Mouse (Mus musculus) adrenal gland, adult 2 months (tissue): ENCODE results near the gene Dcaf10. TPM values are rescaled to one million over a fixed set of nuclear protein-coding genes. Genes with fewer than 3 reads are reported as not detected.
"Not testable (repeated sequence)": the region's sequence is repeated elsewhere in the genome, so short reads cannot be mapped to it uniquely, and the experiment has no call there.

Experiments
- DNase-seq: peaks from one replicate; pipeline ENCODE4 v3.0.0; 2021
- polyA plus RNA-seq: library from polyadenylated mRNA; depleted of rRNA; stranded (reverse); fragments of >200 nt; gene quantifications from 2 replicates; pipeline ENCODE4 v1.2.3, GENCODE M21; 2012
- total RNA-seq, 2 experiments: library from RNA; stranded (reverse); gene quantifications; 2 replicates each; pipeline ENCODE4 v1.2.3; 2021

Dcaf10 gene
- total and polyA plus RNA-seq, 3 experiments: 22.8 to 53.9 (median 24.5) TPM

DNA sequence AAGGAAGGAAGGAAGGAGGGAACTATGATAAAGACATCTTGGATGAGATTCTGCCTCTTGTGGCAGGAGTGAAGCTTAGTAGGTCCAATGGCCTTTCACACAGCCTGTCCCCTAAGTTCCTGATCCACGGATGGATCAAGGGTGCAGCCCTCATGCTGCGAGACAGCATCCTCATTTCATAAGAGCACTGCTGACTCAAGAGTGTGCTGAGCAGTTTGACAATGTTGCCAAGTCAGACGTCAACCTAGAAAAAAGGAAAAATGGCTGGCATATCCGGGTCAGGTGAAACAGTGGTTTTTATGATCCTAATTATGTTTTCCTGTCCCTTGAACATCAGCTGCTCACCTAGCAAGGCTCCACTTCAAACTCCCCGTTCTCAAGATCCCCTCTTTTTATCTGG lies 51.8 kb downstream of the Dcaf10 start:
- no peak for DNase-seq

DNA sequence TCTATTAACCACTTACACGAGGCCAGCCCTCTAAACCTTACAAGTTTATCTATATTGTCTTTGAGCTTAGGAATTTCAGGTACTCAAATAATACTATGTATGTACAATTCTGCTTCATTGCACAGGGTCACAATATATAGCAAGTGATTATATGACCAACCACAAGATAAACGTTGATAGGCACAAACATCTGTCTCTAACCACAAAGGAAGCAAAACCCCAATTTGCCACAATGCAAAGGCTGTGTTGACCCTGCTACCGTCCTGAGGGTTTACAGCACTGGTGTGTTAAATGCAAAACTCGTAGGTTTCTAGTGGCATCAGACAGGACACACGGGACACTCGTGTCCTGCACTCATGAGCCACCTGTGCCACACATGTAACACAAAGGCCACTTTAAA lies 54.3 kb downstream of the Dcaf10 start:
- not testable (repeated sequence) for DNase-seq

DNA sequence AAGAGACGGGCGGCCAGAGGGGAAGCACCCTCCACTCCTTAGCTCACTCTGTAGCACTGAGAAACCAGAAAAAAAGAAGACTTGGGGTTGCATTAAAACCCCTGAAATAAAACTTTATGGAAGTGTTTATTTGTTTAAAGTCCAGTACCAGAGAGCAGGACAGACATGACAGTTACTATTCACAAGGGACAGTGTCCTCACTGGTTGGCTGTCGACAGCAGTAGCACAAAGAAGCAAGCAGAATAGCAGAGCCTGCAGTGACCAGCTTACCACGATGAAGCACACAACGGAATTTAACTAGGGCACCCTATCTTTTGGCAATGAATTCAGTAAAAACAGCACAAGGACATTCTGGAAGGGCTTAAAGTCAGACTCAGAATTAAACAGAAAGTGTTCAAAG lies 56.4 kb downstream of the Dcaf10 start:
- DNase-seq: not testable (repeated sequence)

DNA sequence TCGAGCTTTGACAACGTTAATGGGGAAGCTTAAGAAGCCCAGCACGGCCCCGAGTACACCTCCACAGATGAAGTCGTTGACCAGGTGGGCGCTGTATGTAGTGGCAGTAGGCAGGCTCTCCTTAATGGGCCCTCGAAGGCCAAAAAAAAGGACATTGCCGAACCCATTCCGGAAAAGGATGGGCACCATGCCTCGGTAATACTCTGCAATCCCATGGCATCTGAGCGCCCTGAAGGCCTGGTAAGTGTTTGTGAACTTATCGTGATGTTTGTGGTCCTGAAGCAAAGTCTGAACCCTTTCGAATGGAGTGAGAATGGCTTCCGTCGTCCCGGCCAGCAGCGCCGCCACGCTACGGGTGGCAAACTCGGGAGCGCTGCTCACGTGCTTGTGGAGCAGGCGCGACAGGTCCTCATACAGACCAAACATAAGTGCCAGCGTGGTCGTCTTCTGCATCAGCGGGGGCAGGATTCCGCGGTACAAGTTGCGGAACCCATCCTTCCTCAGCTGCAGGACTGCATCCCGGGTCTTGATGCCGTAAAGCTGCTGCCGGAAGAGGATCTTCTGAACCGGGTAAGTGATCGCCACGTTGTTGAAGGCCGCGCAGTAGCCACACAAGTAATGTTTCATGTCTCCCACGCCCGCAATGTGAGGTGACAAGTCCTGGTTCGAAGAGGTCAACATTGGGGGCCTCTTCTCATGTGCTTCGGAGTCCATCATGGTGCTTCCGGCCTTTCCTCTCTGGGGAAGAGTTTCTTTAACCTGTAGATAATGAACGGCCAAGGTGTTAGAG lies 57.7 kb downstream of the Dcaf10 start:
- no peak for DNase-seq

DNA sequence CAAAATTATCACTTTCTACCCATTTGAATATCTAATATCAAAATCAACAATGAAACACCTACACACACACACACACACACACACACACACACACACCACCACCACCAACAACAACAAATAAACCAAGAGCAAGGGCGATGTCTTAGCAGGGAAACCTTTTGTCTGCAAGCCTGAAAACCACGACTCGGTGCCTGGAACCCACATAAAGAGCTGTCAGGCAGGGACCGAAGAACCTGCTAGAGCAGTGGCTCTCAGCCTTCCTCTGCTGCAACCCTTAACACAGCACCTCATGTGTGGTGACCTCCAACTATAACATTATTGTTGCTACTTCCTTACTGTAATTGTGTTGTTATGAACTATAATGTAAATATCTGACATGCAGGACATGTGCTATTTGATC lies 60.4 kb downstream of the Dcaf10 start:
- no peak for DNase-seq

DNA sequence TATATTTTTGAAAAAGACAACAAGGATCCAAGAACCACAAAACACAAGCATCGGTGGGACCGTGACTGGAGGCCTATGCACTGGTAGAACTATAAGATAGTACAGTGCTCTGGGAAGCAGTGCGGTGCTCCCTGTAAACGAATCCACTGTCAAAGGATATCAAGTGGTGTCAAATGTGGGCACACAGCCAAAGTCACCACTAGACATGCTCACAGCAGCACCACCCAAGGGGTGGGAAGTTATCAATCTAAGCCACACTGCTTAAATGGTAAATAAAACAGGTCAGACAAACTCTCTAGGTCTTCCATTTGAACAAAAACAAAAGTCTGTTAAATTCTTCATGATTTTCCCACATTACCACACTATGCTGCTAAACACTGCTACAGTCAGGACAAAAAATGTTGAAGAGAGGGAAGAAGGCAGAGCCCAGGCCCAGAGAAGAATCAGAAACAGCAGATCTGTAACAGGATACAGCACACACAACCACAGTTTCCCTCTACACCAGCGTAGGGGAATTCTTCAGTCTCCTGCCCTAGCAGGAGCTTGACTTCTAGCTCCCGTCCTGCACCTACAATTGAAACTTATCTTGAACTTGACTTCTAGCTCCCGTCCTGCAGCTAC lies 61.1 kb downstream of the Dcaf10 start:
- peak; percentile 16 for DNase-seq

DNA sequence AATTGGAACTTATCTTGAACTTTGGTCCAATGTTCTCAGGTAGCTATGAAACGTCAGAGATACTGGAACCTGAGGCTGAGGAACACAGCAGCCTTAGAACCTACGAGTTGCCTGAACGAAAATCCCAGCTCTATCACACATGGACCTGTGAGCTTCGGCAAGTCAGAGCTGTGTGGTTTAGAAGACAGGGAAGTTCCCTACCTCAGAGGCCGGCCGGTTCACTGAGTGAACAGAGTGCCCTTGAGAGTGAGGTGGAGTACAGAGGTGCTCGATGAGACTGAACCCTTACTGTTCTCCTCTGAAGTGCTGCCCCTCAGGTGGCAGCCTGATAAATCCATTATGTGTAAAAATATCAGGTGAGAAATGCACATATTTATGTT lies 61.6 kb downstream of the Dcaf10 start:
- DNase-seq: no peak

DNA sequence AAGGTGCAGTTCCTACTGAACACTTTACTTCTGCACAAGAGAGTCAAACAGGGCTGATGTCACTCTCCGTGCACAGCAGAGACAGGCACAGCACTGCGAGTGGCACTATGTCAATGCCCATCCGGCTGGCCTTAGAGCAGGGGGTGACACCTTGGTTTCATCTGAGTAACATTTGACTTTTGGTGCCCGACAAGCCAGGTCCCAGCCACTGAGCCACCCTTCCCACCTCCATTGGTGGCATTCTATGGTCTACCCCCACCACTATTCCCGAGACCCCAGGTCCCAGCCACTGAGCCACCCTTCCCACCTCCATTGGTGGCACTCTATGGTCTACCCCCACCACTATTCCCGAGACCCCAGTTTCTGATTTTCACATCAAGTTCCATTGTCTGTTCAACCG lies 62.2 kb downstream of the Dcaf10 start:
- peak; percentile 2 for DNase-seq

DNA sequence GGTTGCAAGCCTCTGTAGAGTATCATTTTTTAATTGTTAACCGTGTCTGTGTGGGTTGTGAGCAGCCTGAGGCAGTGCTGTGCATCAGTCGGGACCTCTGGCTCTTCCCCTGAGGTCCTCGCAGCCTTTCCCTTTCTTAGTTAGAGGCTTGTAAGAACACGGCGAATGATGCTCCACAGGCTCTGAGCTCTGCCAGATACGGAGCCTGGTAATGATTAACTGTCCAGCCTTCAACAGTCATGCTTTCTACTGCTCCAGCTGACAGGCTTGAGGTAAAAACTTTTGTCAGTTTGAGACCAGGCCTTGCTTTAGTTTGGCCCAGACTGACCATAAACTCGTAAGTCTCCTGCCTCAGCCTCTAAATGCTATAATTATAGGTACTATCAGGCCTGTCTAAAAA lies 63.4 kb downstream of the Dcaf10 start:
- DNase-seq: peak; percentile 25

DNA sequence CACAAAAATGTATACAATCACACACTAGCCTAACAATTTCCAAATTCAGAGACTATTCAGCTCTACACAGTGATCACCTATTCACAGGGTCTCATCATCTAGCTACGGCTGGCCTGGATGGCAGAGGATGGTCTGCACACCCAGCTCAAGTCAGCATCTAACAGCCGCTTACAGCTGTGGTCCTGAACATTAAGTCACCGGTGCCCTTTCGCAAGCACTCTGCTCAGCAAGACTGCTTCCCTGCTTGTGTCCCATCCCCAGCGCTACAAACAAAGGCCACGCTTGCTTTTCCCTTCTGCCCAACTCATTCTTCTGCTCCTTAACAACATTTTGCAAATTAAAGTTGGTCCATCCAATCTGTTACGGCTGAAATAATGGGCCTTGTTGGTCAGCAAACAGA lies 64.5 kb downstream of the Dcaf10 start:
- DNase-seq: peak; percentile 21

DNA sequence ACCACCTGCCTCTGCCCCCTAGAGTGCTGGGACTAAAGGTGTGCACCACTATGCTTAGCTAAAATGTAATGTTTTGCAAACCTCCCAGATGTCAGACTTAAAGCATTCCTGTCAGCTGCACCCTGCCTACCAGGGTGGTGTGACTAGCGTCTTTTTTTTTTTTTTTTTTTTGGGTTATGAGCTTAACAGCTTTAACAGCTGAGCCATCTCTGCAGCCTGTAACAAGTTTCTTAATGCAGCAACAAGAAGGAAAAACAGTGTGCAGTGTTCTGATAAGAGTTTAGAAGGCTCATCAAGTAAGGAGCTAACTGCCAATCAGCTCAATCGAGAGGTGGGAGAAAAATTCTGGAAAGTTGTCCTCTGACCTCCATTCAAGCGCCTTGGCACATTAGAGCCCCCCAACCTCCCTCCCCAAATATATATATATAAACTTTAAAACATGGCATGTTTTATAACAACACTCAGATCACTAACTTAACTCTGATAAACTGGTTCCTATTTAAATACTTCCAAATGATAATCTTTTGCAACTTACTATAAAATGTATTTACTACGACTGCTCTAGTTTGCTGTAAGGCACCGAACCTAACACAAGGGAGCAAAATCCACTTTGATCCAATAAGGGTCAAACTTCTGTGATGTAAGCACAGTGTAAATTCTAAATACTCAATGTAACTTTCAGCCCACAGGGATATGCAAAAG lies 65.3 kb downstream of the Dcaf10 start:
- DNase-seq: peak; percentile 9

DNA sequence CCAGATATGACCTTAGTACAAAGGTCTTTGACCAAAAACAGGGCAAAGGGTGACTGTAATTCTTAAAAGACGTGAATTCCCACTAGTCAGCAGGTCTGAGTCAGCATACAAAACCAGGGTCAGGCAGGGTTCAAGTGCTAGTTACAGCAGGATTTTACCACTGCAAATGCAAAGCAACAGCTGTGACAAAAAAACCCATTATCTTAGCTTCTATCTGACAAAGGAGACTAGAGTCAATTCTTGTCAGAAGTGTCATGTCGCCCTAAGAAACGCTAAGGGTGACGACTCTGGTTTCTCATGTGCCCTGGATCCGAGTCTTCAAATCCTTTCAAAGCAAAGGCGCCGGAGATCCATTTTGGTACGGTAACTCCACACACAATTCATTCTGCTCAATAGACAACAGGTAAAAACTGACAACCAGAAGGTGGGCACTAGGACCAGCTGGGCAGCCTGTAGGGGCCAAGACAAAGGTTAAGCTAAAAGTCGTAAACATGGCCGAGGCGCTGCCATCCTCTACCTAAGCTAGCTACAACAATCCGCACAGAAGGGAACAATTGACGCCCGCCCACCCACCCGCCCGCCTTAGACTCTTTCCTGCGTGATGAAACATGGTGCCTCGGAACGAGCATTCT lies 65.9 kb downstream of the Dcaf10 start:
- peak; percentile 81 for DNase-seq

DNA sequence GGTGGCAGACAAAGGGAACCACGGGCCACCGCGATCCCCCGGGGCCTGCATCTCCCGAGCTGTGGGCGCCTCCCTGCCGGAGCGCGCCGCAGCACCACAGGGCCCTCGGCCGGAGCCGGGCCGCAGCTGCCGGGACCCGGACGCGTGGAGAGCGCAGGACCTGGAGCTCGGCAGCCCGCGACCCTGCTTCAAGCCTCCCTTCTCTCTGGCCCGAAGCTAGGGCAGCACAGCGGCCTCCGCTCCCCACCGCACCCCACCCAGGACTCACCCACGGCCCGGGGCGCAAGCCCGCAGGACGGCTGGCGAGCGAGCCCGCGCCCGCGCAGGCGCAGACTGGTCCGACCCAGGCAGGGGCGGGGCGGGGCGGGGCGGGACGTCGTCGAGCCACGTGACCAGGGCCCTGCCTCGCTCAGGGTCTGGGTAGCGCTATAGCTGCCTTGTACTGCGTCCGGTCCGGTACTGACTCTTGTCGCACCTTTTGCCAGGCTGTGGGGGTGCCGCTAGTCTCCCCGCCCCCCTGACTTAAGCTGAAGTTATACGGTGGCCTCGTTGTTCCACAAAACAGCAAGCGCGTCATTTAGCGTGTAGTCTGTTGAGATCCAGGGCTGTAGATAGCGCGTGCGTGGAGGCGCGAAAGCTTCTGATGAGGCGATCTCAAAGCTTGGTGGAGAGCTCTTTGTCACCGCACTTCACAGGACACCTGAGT lies 66.7 kb downstream of the Dcaf10 start, which contains the start of gene Slc25a51:
Gene Slc25a51 (minus strand): TSS at position 340 of the 706 bp plus-strand sequence.
- peak; percentile 95 for DNase-seq

DNA sequence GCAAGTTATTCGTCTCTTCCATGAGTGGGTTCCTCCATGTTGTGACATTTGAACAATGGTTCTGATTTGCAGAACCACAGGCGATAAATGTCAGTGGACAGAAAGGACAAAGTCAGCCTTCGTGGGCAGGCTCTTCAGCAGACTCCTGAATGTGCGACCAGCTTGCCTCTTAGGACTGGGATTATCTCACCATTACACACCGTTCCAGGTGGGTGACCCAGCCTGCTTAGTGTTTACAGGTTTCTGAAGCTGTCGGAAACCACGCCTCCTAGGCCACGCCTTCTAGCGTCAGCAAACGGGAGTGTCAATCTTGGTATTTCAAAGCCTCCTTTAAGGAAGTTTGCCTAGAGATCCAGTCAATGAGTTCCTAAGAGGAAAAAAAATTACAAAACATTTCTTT lies 67.4 kb downstream of the Dcaf10 start:
- DNase-seq: peak; percentile 83

DNA sequence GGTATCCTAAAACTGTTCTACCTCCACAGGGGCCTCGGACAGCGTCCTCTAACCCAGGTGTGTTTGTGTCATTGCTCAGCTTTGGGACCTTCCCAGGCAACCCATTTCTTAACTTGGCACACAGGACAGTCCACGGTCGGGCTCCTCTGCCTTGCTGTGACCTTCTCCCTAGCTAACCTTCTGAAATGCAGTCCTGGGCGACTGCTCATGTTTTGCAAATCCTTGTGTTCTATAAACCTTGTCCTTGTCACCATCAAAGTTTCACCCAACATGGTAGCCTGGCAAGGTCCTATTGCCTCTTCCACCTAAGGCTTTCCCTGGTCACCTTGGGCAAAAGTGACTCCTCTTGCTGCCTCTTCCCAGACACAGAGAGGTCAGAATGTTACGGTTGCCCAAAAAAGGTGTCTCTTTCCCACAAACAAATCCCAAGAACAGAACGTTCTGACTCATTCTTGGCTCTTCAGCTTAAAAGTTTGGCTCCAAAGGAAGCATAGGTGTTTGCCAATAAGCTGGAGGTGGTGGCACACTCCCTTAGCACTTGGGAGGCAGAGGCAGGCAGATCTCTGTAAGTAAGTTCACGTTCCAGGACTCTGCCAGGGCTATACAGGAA lies 69.4 kb downstream of the Dcaf10 start:
- DNase-seq: peak; percentile 59

DNA sequence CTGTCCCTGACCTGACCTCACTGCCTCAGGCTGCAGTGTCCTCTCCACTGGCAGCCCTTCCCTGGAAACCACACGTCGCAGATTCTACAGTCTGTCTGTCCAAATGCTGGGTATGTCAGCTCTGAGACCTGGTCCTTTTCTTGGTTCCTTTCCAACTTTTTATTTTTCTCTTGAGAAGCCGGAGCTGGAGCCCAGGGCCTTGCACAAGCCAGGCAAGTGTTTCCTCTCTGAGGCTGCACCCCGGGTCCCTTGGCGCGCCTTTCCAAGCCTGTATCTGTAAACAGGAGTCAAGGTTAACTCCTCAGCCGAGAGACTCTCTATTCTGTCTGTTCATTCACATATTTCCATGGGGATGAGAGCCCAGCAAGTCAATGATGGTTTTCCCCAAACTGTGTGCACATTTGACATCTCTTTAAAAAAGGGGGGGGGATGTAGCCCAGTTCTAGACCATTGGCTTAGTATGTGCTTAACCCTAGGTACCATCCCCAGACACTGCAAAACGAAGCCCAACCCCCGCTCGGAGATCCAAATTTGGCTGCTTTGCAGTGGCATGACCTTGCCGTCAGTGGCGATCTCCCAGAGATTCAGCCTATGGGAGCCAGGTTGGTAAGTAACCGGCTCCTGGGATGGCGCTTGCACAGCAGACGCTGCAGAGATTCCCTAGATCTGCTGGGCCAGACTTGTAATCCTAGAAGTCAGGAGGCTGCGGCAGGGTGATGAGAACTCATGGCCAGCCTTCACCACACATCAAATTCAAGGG lies 70.7 kb downstream of the Dcaf10 start:
- peak; percentile 62 for DNase-seq

DNA sequence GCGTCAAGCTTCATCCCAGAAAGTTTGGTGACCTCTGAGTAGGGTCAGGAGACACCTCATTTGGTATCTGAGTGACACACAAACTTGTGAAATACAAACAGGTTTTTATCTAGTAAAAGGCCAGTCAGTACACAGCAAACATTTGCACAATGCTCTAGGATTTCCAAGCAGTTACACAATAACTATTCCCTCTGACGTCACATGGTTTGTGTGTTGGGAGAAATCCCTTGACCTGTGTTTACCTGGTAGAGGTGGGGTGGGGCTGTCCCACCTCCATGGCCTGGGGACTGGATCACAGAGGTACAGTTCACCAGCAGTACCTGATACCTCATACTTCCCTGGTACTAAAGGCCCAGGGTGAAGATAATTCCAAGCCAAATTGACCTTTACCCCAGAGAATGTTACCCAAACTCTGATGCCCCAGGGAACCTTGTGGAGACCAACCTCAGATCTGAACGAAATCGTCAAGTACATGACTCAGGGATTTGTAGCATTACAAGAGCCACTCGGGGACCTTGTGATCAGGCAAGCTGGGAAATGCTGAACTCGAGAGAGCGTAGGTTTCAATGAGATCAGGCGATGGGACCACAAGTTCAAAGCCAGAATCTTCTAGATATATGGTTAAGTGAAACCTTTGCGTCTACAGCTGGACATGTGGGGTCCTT lies 71.9 kb downstream of the Dcaf10 start:
- DNase-seq: peak; percentile 54

DNA sequence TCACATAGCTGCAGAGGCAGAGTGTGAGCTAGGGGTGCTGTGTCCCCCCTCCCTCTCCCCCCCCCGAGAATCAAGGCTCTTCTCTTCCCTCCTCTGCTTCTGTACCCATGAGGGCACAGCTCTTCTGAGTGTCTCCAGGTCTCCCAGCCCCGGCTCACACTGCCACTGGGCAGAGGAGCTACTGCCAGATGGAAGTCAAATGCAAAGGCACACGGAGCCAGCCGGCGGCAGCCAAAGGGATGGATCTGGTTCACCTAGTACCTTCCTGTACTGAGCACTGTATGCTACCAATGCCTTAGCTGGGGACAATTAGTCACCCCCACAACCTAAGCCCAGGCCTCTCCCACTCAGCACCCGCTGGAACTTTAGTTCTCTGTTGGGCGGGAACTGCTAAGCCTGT lies 74.4 kb downstream of the Dcaf10 start:
- DNase-seq: no peak

DNA sequence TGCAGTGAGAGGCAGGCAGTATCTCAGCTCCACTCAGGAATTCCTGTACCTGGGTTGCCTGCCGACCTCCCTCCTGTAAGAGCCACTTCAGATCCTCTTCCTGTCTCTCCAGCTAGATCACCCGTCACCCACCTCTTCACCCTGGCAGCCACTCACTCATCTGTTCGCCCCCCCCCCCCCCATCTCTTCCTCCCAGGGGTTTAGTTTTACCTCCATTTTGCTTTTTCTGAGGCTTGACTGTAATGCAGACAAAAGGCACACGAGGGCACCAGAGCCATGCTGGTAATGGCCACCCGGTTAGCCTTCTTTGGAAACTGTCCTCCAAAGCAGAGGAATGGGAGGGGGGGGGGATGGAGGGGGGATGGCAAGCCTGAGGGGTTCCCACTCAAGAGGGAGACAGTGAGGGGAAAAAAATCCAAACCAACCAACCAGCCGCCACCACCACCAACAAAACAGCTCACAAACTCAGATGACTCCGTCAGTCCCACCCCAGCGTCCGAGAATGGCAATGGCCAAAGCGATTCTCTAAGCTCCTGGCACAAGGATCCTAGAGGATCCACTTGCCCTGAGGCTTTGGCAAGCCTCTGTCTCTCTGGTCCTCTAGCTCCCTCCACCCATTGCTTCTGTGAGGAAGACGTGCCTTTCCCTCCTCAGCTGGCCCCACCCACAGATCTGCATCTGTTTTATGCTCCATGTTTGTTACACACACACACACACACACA lies 76.5 kb downstream of the Dcaf10 start:
- DNase-seq: peak; percentile 60
